Mouse (Mus musculus) cerebellum, postnatal 4 days (tissue): ENCODE measurements at regions not wholly inside any gene's neighbourhood (a gene's known extent, or its start where the extent isn't known, plus 50 kb on each side); places are given as distances from the start of the nearest gene placed in this dataset.

Source experiments
- DNase-seq, 2 experiments: peaks; one replicate each; pipeline ENCODE4 v3.0.0; 2022; ENCODE audit warnings: low spot score in 2 of 2, mixed read lengths in 1 of 2

- DNase-seq, result no peak
These were observed 152.9 kb upstream of the Zic3 start for GRCm38 (mm10) chrX:57869648-57870047.

GRCm38 (mm10) chrX:57916705-57917104 lies 105.8 kb upstream of the Zic3 start:
- no peak for DNase-seq

- DNase-seq, result no peak
These were observed 104.9 kb upstream of the Zic3 start for GRCm38 (mm10) chrX:57917441-57918145.

- no peak for DNase-seq
These were observed 104.1 kb upstream of the Zic3 start for GRCm38 (mm10) chrX:57918181-57919115.

GRCm38 (mm10) chrX:57919886-57920285 lies 102.6 kb upstream of the Zic3 start:
- DNase-seq, result no peak

GRCm38 (mm10) chrX:57920376-57920775 lies 102.1 kb upstream of the Zic3 start:
- DNase-seq, result no peak

GRCm38 (mm10) chrX:57921294-57921693 lies 101.2 kb upstream of the Zic3 start:
- DNase-seq, result peak; percentile 32 to 63

- no peak for DNase-seq
These were observed 100.6 kb upstream of the Zic3 start for GRCm38 (mm10) chrX:57921821-57922449.

- no peak for DNase-seq
These were observed 98.7 kb upstream of the Zic3 start for GRCm38 (mm10) chrX:57923836-57924235.

GRCm38 (mm10) chrX:57935621-57936020 lies 86.9 kb upstream of the Zic3 start:
- DNase-seq, result no peak

GRCm38 (mm10) chrX:57938248-57938836 lies 84.2 kb upstream of the Zic3 start:
- DNase-seq, result no peak

GRCm38 (mm10) chrX:57950896-57951295 lies 71.6 kb upstream of the Zic3 start:
- peak in 1 of 2 experiments; percentile 3 for DNase-seq

GRCm38 (mm10) chrX:57951301-57951700 lies 71.2 kb upstream of the Zic3 start:
- DNase-seq, result no peak

- no peak for DNase-seq
These were observed 67.8 kb upstream of the Zic3 start for GRCm38 (mm10) chrX:57954594-57955185.
